Mouse (Mus musculus) kidney, postnatal 14 days (tissue): ENCODE data around the gene Tst.

Source experiments
- DNase-seq: peaks from one replicate; pipeline ENCODE4 v3.0.0; 2022; ENCODE audit warnings: mixed read lengths

Gene Tst

GRCm38 (mm10) chr15:78384220-78385116 lies 21.2 kb downstream of the Tst start:
- DNase-seq: no peak

- DNase-seq: peak; percentile 77
Measured at GRCm38 (mm10) chr15:78383450-78384219, 22.1 kb downstream of the Tst start.

DNA sequence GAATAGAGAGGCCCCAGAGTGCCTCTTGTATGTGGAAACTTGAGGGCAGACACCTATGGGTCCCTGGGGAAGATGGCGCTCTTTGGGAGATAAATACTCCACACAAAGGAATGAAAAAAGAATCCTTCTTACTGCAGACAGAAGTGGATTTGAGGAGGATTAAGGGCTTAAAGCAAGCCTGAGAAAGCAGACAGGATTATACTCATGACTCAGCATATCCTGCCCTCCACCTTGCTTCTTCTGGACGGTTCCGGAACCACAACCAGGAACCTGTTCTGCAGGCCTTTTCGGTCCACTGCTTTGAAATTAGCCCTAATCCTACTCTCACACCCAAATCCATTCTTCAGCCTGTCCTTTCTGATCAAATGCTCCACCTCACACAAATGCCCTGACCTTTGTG lies 23.6 kb downstream of the Tst start:
- no peak for DNase-seq

DNA sequence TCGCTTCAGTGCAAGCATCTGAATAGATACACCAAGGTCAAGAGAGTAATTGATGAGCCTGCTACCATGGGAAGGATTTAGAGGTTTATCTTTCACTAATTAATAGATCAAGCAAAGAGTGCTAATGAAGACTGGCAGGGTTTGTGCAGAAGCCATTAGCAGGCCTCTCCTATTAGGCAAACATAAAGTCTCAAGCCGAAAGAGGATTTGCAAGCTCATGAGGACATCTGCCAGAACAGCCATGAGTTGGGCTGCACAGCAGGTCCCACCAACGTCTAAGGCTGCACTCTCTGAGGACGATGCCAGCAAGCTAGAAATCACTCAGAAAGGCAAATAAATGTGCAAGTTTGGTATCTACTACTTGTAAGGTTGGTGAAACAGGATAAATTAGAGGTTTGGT lies 25.0 kb downstream of the Tst start:
- DNase-seq: no peak

DNA sequence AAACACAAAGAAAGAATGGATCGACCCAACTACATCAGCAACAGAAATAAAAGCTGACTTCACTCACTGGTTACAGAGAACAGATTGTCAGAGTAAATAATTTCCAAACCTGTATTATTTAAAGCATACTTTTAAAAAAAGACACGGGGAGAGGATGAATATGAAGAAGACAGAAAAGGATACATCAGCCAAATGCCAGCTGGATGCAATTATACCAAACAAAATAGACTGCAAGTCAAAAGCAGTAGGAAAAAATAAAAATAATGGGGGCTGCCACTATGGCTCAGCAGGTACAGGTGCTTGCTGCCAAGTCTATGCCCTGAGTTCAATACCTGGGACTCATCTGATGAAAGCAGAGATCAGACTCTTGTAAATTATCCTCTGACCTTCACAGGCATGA lies 25.5 kb downstream of the Tst start:
- no peak for DNase-seq

DNA sequence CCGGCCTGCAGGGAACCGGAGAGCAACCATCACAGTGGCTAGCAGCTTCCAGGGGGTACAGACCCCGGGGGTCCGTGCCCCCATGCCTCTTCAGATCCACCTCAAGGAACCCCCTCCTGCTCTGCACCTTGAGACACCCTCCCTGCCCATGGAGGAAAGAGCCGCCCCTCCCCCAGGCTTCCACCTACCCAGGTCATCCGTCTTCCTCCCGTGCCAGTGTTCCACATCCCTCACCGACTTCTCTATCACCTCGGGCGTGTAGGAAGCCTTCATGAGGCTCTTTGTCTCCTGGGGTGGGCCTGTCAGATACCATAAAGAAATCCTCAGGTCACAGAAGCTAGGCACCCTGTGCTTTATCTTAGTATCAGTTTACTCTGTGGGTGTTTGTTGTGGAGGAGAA lies 27.2 kb downstream of the Tst start:
- DNase-seq: no peak

DNA sequence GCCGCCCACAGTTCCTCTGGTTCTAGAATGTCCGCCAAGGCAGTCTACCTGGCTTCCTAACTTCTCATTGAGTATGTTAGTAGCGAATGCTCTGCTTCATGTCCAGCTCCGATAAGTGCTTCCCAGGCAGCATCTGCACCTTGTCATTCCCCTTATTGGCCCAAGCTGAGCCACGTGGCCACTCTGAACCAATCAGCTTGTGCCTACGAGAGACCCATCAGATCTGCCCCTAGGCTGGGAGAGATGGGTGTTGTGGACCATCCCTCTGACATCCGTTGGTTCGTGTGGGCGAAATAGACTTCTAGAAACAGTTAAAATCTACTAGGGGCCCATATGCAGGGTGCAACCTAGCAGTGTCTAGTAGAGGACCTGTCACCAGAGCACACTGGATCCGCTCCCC lies 27.8 kb downstream of the Tst start:
- DNase-seq: no peak

- peak; percentile 19 for DNase-seq
Measured at GRCm38 (mm10) chr15:78374204-78374603, 31.5 kb downstream of the Tst start.

GRCm38 (mm10) chr15:78372796-78373195 lies 32.9 kb downstream of the Tst start:
- no peak for DNase-seq

GRCm38 (mm10) chr15:78369641-78370040 lies 36.1 kb downstream of the Tst start:
- no peak for DNase-seq

GRCm38 (mm10) chr15:78368926-78369346 lies 36.8 kb downstream of the Tst start:
- DNase-seq: peak; percentile 34

DNA sequence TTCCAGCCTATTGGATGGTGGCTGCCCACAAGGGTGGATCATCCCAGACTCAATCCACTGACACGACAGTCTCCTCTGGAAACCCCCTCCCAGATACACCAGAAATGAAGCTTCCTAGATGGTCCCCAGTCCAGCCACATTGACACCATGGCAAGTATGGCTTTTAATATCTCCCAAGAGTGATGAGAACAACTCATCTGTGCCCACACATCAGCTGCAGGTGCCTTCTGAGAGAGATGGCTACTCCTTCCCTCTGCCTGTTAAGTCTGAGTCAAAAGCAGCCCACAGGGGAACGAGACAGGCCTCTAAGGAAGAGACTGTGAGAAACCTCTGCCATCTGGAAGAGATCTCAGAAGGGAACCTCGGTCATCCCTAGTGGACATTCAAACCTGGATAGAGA lies 37.9 kb downstream of the Tst start:
- DNase-seq: no peak

- DNase-seq: no peak
Measured at GRCm38 (mm10) chr15:78366875-78367274, 38.8 kb downstream of the Tst start.

- DNase-seq: no peak
Measured at GRCm38 (mm10) chr15:78365916-78366315, 39.8 kb downstream of the Tst start.

- DNase-seq: no peak
Measured at GRCm38 (mm10) chr15:78355548-78355947, 50.2 kb downstream of the Tst start.

DNA sequence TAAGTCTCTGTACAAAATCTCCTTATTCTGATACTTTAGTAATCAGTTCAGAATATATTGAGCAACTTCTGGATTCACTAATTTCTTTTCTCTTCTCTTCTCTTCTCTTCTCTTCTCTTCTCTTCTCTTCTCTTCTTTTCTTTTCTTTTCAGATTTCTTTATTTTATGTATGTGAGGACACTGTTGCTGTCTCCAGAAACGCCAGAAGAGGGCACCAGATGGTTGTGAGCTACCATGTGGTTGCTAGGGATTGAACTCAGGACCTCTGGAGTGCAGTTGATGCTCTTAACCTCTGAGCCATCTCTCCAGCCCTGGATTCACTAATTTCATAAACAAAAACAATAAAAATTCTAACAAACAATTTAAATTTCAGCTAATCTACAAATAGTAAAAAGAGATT lies 50.7 kb downstream of the Tst start:
- peak; percentile 64 for DNase-seq

DNA sequence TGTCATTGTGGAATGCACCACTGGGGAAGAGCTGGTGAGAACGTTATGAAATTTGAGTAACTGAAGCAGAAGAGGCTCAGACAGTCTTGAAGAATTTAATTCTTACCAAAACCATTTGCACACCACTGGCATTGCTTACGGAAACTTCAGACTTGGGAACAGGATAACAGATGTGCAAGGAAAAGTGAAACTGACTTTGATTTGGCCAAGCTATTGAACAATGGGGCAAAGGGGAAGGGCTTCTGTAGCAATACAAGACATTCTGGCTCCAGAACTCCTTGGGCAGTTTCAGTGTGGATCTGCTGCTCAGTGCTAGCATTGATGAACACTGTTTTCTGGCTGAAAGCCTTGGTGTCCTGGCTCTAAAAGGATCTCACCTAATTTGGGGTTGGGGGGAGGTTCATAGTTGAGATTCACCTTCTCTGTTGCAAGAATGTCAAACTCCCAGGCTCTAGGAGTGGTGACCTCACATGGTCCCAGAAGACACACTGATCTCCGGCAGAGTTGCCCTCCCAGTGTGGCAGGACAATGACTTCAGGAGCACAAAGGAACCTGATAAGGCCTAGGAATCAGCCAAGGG lies 54.0 kb downstream of the Tst start:
- no peak for DNase-seq
